Mouse (Mus musculus) embryonic facial prominence, embryonic 15.5 days (tissue): ENCODE measurements around the gene Tha1. TPM values are rescaled to one million over a fixed set of nuclear protein-coding genes. Genes with fewer than 3 reads are reported as not detected.
A peak's percentile ranks its signal among the peaks of the same experiment; 100 is the strongest.
"Not testable (repeated sequence)": the region's sequence is repeated elsewhere in the genome, so short reads cannot be mapped to it uniquely, and the experiment has no call there.

Experiments used
- ATAC-seq: fragments of 200-750 bp; cut with Nextera tagmentation; 2 replicates; pipeline ENCODE4 v1.8.0; 2017; ENCODE audit warnings: low read depth, moderate TSS enrichment; ENCODE audit not compliant: insufficient number of reproducible peaks, low FRiP score, low TSS enrichment
- H3K27ac ChIP-seq: fragments of 300-500 bp; sonication (generic); replicated peaks from 2 replicates; pipeline ENCODE4 v1.5.1; 2015; ENCODE audit warnings: mild to moderate bottlenecking, inconsistent platforms
- H3K27me3 ChIP-seq: fragments of 300-500 bp; sonication (generic); 2 replicates; pipeline ENCODE4 v1.6.1; 2015; ENCODE audit warnings: inconsistent platforms
- H3K36me3 ChIP-seq: fragments of 300-500 bp; sonication (generic); 2 replicates; pipeline ENCODE4 v1.6.1; 2015; ENCODE audit warnings: mild to moderate bottlenecking, inconsistent platforms
- H3K4me1 ChIP-seq: fragments of 300-500 bp; sonication (generic); 2 replicates; pipeline ENCODE4 v1.6.1; 2015; ENCODE audit warnings: inconsistent platforms
- H3K4me2 ChIP-seq: fragments of 300-500 bp; sonication (generic); replicated peaks from 2 replicates; pipeline ENCODE4 v1.6.1; 2015; ENCODE audit warnings: mild to moderate bottlenecking, inconsistent platforms
- H3K4me3 ChIP-seq: fragments of 300-500 bp; sonication (generic); replicated peaks from 2 replicates; pipeline ENCODE4 v1.5.1; 2015; ENCODE audit warnings: mild to moderate bottlenecking, inconsistent platforms
- H3K9ac ChIP-seq: fragments of 300-500 bp; sonication (generic); 2 replicates; pipeline ENCODE4 v1.6.1; 2015; ENCODE audit warnings: inconsistent platforms
- H3K9me3 ChIP-seq: fragments of 300-500 bp; sonication (generic); replicated peaks from 2 replicates; pipeline ENCODE4 v1.6.1; 2016; ENCODE audit warnings: inconsistent platforms
- WGBS: fragments of 180-500 bp; shearing (Covaris S2); methylation state at CpG from one replicate; pipeline ENCODE4 v1.1.7; 2015; 5-methylcytosine and 5-hydroxymethylcytosine counted together
- polyA plus RNA-seq: library from polyadenylated mRNA; unstranded; fragments of >200 nt; fragmentation: Nextera tagmentation; extraction: Ambion mirVana; gene quantifications from 2 replicates; pipeline ENCODE4 v1.2.1, GENCODE M21; 2015

The Tha1 gene
- polyA plus RNA-seq, 1 experiment from 2014 or later = 4.7 TPM

DNA sequence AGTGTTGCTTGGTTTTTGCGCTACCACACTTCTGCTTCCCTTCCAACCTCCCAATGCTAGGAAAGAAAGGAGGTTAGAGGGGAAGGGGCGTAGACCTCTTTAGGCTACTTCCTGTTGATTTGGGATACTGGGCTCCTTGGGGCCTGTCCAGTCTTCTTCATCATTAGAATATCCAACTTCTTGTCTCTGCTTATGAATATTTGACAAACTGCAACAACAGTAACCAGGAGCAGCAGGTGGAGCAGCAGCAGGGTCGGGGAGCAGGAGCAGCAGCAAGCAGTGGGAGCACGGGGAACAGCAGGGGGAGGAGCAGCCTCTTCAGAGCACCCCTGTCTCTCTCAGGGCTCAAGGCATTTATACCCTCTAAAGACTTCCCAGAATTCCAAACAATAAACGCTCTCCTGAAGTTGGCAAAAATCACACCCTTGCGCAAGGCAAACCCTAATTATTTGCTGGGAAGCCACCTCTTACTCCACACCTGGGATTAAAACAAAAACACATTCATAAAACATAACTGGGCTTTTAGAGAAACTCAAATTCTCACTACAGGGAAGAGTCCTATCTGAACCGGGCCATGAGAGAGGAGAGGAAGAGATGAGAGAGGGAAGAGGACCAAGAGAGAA lies 25.6 kb downstream of the Tha1 start:
- no peaks in the 10 kb centered on the region for H3K9me3 ChIP-seq
- peaks cover 31% of the 10 kb centered on the region for H3K4me1 ChIP-seq
- H3K36me3 ChIP-seq = peaks cover 6% of the 10 kb centered on the region
- H3K27me3 ChIP-seq = no peaks in the 10 kb centered on the region
- H3K9ac ChIP-seq = peak overlapping the region; percentile 79
- peak overlapping the region; percentile 74 for H3K4me3 ChIP-seq
- H3K4me2 ChIP-seq = peak overlapping the region; percentile 91
- 70% methylated on average over 7 of the region's 7 CpGs for WGBS
- peak overlapping the region; percentile 98 for H3K27ac ChIP-seq
- ATAC-seq = no peak

DNA sequence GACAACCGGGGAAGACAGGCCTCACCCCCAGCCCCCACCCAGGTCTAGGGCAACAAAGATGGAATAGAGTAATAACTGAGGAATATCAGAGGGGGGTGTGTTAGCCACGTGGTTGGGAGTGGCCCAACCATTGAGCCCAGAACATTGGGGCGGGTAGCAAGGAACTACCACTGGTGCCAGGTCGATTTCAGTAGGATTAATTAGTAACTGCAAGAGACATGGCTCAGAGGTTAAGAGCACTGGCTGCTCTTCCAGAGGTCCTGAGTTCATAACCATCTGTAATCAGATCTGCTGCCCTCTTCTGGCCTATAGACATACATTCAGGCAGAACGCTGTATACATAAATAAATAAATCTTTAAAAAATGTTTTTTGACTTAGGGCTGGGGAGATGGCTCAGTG lies 26.6 kb downstream of the Tha1 start:
- 52% methylated on average over 5 of the region's 5 CpGs for WGBS
- ATAC-seq = no peak
- no peak overlapping the region for H3K4me3 ChIP-seq
- no peak overlapping the region for H3K9ac ChIP-seq
- no peaks in the 10 kb centered on the region for H3K36me3 ChIP-seq
- H3K4me1 ChIP-seq = peaks cover 31% of the 10 kb centered on the region
- no peak overlapping the region for H3K4me2 ChIP-seq
- no peaks in the 10 kb centered on the region for H3K9me3 ChIP-seq
- no peak overlapping the region for H3K27ac ChIP-seq
- H3K27me3 ChIP-seq = no peaks in the 10 kb centered on the region

DNA sequence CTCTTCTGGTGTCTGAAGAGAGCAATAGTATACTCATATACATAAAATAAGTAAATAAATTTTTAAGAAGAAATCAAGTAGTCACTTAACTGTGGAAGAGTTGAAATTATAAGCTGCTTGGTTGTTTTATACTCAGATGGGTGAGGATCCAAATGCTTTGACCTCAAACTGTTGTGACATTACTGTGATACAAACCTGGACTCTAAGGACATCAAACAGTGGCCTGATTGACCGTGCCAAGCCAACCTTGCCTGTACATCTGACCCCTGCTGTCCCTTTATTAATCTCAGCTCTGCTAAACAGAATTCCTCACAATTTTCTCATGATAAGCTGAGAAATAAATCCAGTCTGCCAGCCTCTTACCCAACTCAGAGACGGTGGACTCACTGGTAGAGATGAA lies 27.6 kb downstream of the Tha1 start:
- H3K4me1 ChIP-seq = peaks cover 31% of the 10 kb centered on the region
- no peak for ATAC-seq
- no peak overlapping the region for H3K27ac ChIP-seq
- 74% methylated on average over 2 of the region's 2 CpGs for WGBS
- no peaks in the 10 kb centered on the region for H3K36me3 ChIP-seq
- no peaks in the 10 kb centered on the region for H3K9me3 ChIP-seq
- no peak overlapping the region for H3K9ac ChIP-seq
- no peaks in the 10 kb centered on the region for H3K27me3 ChIP-seq
- H3K4me3 ChIP-seq = no peak overlapping the region
- H3K4me2 ChIP-seq = no peak overlapping the region

DNA sequence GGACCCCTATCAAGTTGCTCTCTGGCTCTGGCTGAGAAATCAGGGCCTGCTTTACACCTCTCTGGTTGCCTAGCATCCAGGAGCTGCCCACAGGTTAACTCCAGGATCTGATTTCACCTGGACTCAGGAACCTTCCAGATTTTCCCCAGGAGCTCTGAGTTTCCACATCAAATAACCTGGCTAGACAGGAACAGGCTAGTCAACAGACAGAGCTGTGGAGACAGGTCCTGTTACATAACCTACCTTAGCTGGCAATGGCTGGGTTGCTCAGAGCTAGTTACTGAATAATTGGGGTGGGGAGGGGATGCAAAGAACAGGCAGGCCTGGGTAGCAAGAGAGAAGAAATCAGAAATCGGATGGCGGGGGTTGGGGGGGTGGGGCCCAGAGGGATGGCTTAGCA lies 28.3 kb downstream of the Tha1 start:
- Histone ChIP-seq H3K9me3 (no peaks in the 10 kb centered on the region), H3K4me3 (no peak overlapping the region), H3K4me1 (peaks cover 25% of the 10 kb centered on the region), H3K9ac (no peak overlapping the region), H3K4me2 (no peak overlapping the region), H3K36me3 (no peaks in the 10 kb centered on the region), H3K27ac (peak overlapping the region; percentile 63; the same call in 1 of the 2 replicates), H3K27me3 (no peaks in the 10 kb centered on the region)
- 62% methylated on average over 2 of the region's 2 CpGs for WGBS
- no peak for ATAC-seq

DNA sequence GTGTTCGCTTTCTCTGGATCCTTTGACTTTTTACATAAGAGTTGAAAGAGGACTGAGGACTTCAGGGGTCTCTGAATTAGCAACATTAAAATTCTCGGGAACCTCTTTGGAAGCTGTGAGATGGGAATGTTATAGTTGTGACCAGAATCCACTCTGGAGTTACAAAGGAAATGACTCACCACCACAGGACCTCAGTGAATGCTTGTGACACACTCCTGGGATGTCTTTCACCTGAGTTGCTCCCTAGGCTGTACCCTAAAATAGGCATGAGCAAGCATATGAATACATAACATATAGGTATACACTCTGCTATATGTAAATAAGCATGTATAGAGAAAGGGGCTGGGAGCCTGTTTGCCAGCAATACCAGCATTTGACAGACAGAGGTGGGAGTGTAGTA lies 29.8 kb downstream of the Tha1 start:
- ATAC-seq = no peak
- Histone ChIP-seq H3K4me2 (no peak overlapping the region), H3K9ac (no peak overlapping the region), H3K4me3 (no peak overlapping the region), H3K36me3 (no peaks in the 10 kb centered on the region), H3K27ac (no peak overlapping the region), H3K9me3 (no peaks in the 10 kb centered on the region), H3K4me1 (peaks cover 22% of the 10 kb centered on the region), H3K27me3 (no peaks in the 10 kb centered on the region)
- WGBS = 81% methylated on average over 2 of the region's 2 CpGs

DNA sequence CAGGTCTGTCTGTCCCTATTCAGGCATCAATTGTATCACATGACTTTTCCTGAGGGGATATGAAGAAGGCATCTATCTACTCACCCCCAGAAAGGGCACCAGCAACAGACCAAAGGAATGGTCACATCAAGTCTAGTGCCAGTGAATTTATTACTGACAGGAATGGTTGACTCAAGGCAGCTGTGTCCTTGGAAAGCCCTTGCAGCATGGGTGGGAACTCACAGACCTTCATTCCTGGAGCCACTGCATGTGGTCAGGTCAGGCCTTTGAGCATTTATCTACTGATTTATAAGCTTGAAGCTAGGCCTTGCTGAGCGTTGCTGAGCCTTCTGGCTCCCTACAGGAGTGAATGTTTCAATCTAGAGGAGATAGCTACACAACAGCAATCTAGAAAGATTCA lies 32.4 kb downstream of the Tha1 start:
- H3K27me3 ChIP-seq = no peaks in the 10 kb centered on the region
- WGBS = 57% methylated on average over 1 of the region's 1 CpGs
- H3K36me3 ChIP-seq = no peaks in the 10 kb centered on the region
- H3K9ac ChIP-seq = no peak overlapping the region
- no peak for ATAC-seq
- H3K4me1 ChIP-seq = peaks cover 22% of the 10 kb centered on the region; the same call in 1 of the 2 replicates
- no peaks in the 10 kb centered on the region for H3K9me3 ChIP-seq
- no peak overlapping the region for H3K4me2 ChIP-seq
- H3K4me3 ChIP-seq = no peak overlapping the region
- no peak overlapping the region for H3K27ac ChIP-seq

DNA sequence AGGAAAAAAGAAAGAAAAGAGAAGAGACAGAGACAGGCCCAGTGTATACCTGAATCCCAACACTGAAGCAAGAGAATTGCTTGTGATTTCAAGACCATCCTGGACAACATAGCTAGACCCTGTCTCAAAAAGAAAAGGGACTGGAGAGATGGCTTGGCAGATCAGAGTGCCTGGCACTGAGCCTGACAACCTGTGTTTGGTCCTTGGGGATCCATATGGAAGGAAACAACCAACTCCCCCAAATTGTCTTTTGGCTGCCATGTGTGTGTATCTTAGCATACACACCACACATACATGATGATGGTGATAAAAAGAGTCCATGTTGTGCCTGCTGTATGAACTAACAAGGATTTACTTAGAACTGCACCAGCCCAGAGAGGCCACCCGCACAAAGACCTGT lies 34.3 kb downstream of the Tha1 start:
- no peaks in the 10 kb centered on the region for H3K27me3 ChIP-seq
- H3K4me3 ChIP-seq = no peak overlapping the region
- no peak overlapping the region for H3K9ac ChIP-seq
- H3K4me2 ChIP-seq = no peak overlapping the region
- peaks cover 18% of the 10 kb centered on the region; the same call in 1 of the 2 replicates for H3K4me1 ChIP-seq
- 83% methylated on average over 1 of the region's 1 CpGs for WGBS
- no peaks in the 10 kb centered on the region for H3K9me3 ChIP-seq
- H3K27ac ChIP-seq = 0 out of 2 replicates have a peak overlapping the region, but pooled peaks have one; percentile 23
- H3K36me3 ChIP-seq = no peaks in the 10 kb centered on the region
- no peak for ATAC-seq

DNA sequence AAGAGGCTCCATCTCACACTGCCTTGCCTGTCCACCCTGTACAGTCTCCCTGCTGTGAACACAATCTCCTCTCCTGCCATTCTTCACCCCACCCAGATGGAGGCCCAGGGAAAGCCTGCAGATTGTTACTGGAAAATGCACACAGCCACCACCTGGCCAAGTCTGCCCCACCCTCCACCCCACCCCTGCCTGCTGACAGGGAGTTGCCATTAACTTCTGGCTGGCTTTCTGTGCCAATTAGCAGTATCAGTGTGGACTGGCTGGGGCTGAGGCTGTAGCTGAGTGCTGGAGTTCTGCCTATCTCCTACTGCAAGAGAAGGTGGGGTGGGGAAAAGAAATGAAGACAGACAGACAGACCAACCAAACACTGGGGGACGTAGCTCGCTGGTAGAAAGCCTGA lies 34.7 kb downstream of the Tha1 start:
- whole genome bisulfite sequencing = 42% methylated on average over 2 of the region's 2 CpGs
- H3K4me2 ChIP-seq = no peak overlapping the region
- 0 out of 2 replicates have a peak, but pooled peaks have one; percentile 48 for ATAC-seq

DNA sequence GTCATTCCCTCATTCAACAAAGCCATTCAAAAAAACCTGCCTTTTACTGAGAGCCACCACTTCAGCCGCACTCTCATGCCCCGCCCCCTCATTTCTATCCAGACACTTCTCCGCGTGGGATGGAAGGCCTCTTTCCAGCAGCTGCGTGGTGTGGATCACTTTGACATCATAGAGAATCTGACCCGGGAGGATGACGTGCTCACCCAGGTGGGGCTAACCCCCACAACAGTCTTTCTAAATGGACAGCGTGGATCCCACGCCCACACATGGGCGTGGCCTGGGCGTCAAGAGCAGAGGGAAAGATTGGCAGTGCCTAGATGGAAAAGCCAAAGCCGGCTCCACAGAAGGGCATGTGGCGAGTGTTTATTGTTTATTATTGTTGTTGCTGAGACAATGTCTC lies 37.0 kb downstream of the Tha1 start:
- no peaks in the 10 kb centered on the region for H3K36me3 ChIP-seq
- no peaks in the 10 kb centered on the region for H3K27me3 ChIP-seq
- H3K9ac ChIP-seq = no peak overlapping the region
- whole genome bisulfite sequencing = 25% methylated on average over 13 of the region's 13 CpGs
- H3K9me3 ChIP-seq = no peaks in the 10 kb centered on the region
- peak overlapping the region; percentile 38 for H3K4me2 ChIP-seq
- peaks cover 29% of the 10 kb centered on the region for H3K4me1 ChIP-seq
- H3K27ac ChIP-seq = no peak overlapping the region
- ATAC-seq = no peak
- H3K4me3 ChIP-seq = peak overlapping the region; percentile 16

More for the DNA sequence above, 34.7 kb downstream of the Tha1 start:
- Histone ChIP-seq H3K9ac (no peak overlapping the region), H3K4me3 (no peak overlapping the region), H3K9me3 (no peaks in the 10 kb centered on the region), H3K27me3 (no peaks in the 10 kb centered on the region), H3K36me3 (no peaks in the 10 kb centered on the region), H3K27ac (peak overlapping the region; percentile 44; the same call in 1 of the 2 replicates), H3K4me1 (peaks cover 18% of the 10 kb centered on the region; the same call in 1 of the 2 replicates)

DNA sequence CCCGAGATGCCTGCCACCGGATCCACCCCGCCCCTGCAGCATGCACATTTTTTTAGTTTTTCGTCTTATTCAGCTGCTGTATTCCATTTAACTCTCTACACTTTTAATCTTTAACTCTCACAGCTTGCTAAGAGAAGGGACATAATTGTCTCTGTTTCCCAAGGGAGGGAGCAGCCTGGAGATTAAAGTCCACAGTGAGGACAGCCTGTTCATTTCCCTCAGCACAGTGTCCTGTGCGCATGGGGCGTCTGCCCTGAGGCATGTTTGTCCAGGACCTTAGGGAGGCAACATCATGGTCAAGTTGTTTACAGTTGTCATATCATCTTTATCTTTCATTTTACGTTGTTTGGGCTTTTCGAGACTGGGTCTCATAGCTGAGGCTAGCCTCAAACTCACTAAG lies 39.2 kb downstream of the Tha1 start:
- no peak overlapping the region for H3K4me2 ChIP-seq
- no peak for ATAC-seq
- no peaks in the 10 kb centered on the region for H3K9me3 ChIP-seq
- H3K9ac ChIP-seq = no peak overlapping the region
- H3K4me1 ChIP-seq = peaks cover 38% of the 10 kb centered on the region
- H3K36me3 ChIP-seq = no peaks in the 10 kb centered on the region
- H3K4me3 ChIP-seq = no peak overlapping the region
- 84% methylated on average over 8 of the region's 8 CpGs for WGBS
- no peak overlapping the region for H3K27ac ChIP-seq
- H3K27me3 ChIP-seq = no peaks in the 10 kb centered on the region

DNA sequence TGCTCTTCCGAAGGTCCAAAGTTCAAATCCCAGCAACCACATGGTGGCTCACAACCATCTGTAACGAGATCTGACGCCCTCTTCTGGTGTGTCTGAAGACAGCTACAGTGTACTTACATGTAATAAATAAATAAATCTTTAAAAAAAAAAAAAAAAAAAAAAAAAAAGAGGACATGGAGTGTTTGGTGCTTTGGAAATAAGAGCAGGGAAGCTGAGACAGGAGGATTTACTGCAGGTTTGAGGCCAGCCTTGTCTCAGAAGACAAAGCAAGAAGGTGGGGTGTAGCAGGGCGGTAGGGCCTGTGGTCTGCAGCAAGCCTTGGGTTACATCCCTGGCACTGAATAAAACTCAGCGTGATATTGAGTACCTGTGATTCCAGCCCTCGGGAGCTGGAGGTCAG lies 39.8 kb downstream of the Tha1 start:
- 92% methylated on average over 4 of the region's 6 CpGs for WGBS

More for the DNA sequence above, 39.8 kb downstream of the Tha1 start:
- not testable (repeated sequence) for H3K36me3 ChIP-seq, H3K4me2 ChIP-seq, H3K9me3 ChIP-seq, H3K4me3 ChIP-seq, H3K27ac ChIP-seq, H3K27me3 ChIP-seq, ATAC-seq, H3K9ac ChIP-seq
- peaks cover 42% of the 10 kb centered on the region for H3K4me1 ChIP-seq
